Mouse (Mus musculus) lung, postnatal 0 days (tissue): ENCODE results near the gene Iqgap2. TPM values are rescaled to one million over a fixed set of nuclear protein-coding genes. Genes with fewer than 3 reads are reported as not detected.

Source experiments
- ATAC-seq: fragments of 200-750 bp; cut with Nextera tagmentation; 2 replicates; pipeline ENCODE4 v1.8.0; 2017; ENCODE audit warnings: moderate library complexity
- DNase-seq: peaks from one replicate; pipeline ENCODE4 v3.0.0-alpha.2; 2016; ENCODE audit warnings: low spot score
- H3K27ac ChIP-seq: fragments of 300-500 bp; sonication (generic); 2 replicates; pipeline ENCODE4 v1.5.1; 2014; ENCODE audit warnings: antibody characterized with exemption, mild to moderate bottlenecking, low read length, mixed read lengths
- H3K27me3 ChIP-seq: fragments of 300-500 bp; sonication (generic); replicated peaks from 2 replicates; pipeline ENCODE4 v1.6.1; 2014; ENCODE audit warnings: low read length, mixed read lengths; ENCODE audit not compliant: insufficient read depth
- H3K36me3 ChIP-seq: fragments of 300-500 bp; sonication (generic); 2 replicates; pipeline ENCODE4 v1.6.1; 2014; ENCODE audit warnings: low read length, mixed read lengths; ENCODE audit not compliant: insufficient read depth
- H3K4me1 ChIP-seq: fragments of 300-500 bp; sonication (generic); 2 replicates; pipeline ENCODE4 v1.6.1; 2014; ENCODE audit warnings: antibody characterized with exemption, low read depth, low read length, mixed read lengths; ENCODE audit not compliant: insufficient read depth
- H3K4me2 ChIP-seq: fragments of 300-500 bp; sonication (generic); replicated peaks from 2 replicates; pipeline ENCODE4 v1.6.1; 2014; ENCODE audit warnings: low read depth, mild to moderate bottlenecking, low read length, moderate library complexity, mixed read lengths
- H3K4me3 ChIP-seq: fragments of 300-500 bp; sonication (generic); 2 replicates; pipeline ENCODE4 v1.5.1; 2014; ENCODE audit warnings: low read depth, low read length
- H3K9ac ChIP-seq: fragments of 300-500 bp; sonication (generic); replicated peaks from 2 replicates; pipeline ENCODE4 v1.6.1; 2014; ENCODE audit warnings: low read depth, mild to moderate bottlenecking
- H3K9me3 ChIP-seq: fragments of 300-500 bp; sonication (generic); 2 replicates; pipeline ENCODE4 v1.6.1; 2016; ENCODE audit warnings: low read length, mixed read lengths
- CTCF ChIP-seq: IDR thresholded peaks from 2 replicates; pipeline ENCODE4 v1.5.1; 2016; ENCODE audit warnings: antibody characterized with exemption, mild to moderate bottlenecking
- EP300 ChIP-seq: IDR thresholded peaks from 2 replicates; pipeline ENCODE4 v1.6.1; 2016; ENCODE audit warnings: antibody characterized with exemption, mild to moderate bottlenecking, control low read depth
- whole genome bisulfite sequencing: fragments of 180-500 bp; shearing (Covaris S2); extraction: QIAGEN DNeasy Blood & Tissue Kit; methylation state at CpG from one replicate; pipeline ENCODE4 v1.1.7; 2014; 5-methylcytosine and 5-hydroxymethylcytosine counted together
- polyA plus RNA-seq: library from polyadenylated mRNA; unstranded; fragments of >200 nt; fragmentation: Nextera tagmentation; extraction: Ambion mirVana; gene quantifications from 2 replicates; pipeline ENCODE4 v1.2.1, GENCODE M21; 2015

Iqgap2 gene
- polyA plus RNA-seq, 1 experiment from 2014 or later: 2.7 TPM

- no peak for TF ChIP-seq EP300
- H3K9me3 ChIP-seq: no peaks in the 10 kb centered on the region
- H3K4me3 ChIP-seq: no peak overlapping the region
- H3K9ac ChIP-seq: no peak overlapping the region
- no peak overlapping the region for H3K27ac ChIP-seq
- H3K27me3 ChIP-seq: no peaks in the 10 kb centered on the region
- no peak overlapping the region for H3K4me2 ChIP-seq
- no peaks in the 10 kb centered on the region for H3K36me3 ChIP-seq
- no peak for DNase-seq
- no peaks in the 10 kb centered on the region for H3K4me1 ChIP-seq
- WGBS: 70% methylated on average over 6 of the region's 6 CpGs
- no peak for ATAC-seq
Measured at GRCm38 (mm10) chr13:95790883-95791282, 100.8 kb downstream of the Iqgap2 start.

GRCm38 (mm10) chr13:95788631-95789376 lies 102.9 kb downstream of the Iqgap2 start:
- H3K4me3 ChIP-seq: no peak overlapping the region
- H3K27ac ChIP-seq: no peak overlapping the region
- WGBS: 36% methylated on average over 10 of the region's 10 CpGs
- TF ChIP-seq EP300 (peak; percentile 46; the same call in 1 of the 2 replicates), CTCF (no peak)
- peak; percentile 42 for DNase-seq
- H3K9me3 ChIP-seq: no peaks in the 10 kb centered on the region
- H3K27me3 ChIP-seq: no peaks in the 10 kb centered on the region
- H3K36me3 ChIP-seq: no peaks in the 10 kb centered on the region
- no peak overlapping the region for H3K9ac ChIP-seq
- no peak overlapping the region for H3K4me2 ChIP-seq
- H3K4me1 ChIP-seq: no peaks in the 10 kb centered on the region
- ATAC-seq: peak; percentile 41; the same call in 1 of the 2 replicates

- Histone ChIP-seq H3K4me3 (no peak overlapping the region), H3K9ac (no peak overlapping the region), H3K27ac (no peak overlapping the region), H3K4me1 (no peaks in the 10 kb centered on the region), H3K4me2 (no peak overlapping the region), H3K9me3 (no peaks in the 10 kb centered on the region), H3K36me3 (no peaks in the 10 kb centered on the region), H3K27me3 (no peaks in the 10 kb centered on the region)
- 49% methylated on average over 2 of the region's 2 CpGs for WGBS
- TF ChIP-seq CTCF (no peak), EP300 (no peak)
- DNase-seq (no peak), ATAC-seq (no peak)
Measured at GRCm38 (mm10) chr13:95782969-95783332, 108.8 kb downstream of the Iqgap2 start.

- WGBS: 53% methylated on average over 15 of the region's 15 CpGs
- ATAC-seq (0 out of 2 replicates have a peak, but pooled peaks have one; percentile 12), DNase-seq (no peak)
- H3K9me3 ChIP-seq: no peaks in the 10 kb centered on the region
- no peaks in the 10 kb centered on the region for H3K27me3 ChIP-seq
- no peak overlapping the region for H3K4me3 ChIP-seq
- H3K36me3 ChIP-seq: no peaks in the 10 kb centered on the region
- no peak overlapping the region for H3K9ac ChIP-seq
- no peak overlapping the region for H3K4me2 ChIP-seq
- TF ChIP-seq CTCF: no peak
- no peak for TF ChIP-seq EP300
- no peak overlapping the region for H3K27ac ChIP-seq
- H3K4me1 ChIP-seq: no peaks in the 10 kb centered on the region
Measured at GRCm38 (mm10) chr13:95782311-95782968, 109.3 kb downstream of the Iqgap2 start.

GRCm38 (mm10) chr13:95780038-95780437 lies 111.7 kb downstream of the Iqgap2 start:
- Histone ChIP-seq H3K9me3 (no peaks in the 10 kb centered on the region), H3K4me3 (no peak overlapping the region), H3K4me1 (no peaks in the 10 kb centered on the region), H3K27me3 (no peaks in the 10 kb centered on the region), H3K9ac (no peak overlapping the region), H3K36me3 (no peaks in the 10 kb centered on the region), H3K27ac (no peak overlapping the region), H3K4me2 (no peak overlapping the region)
- ATAC-seq (no peak), DNase-seq (no peak)
- TF ChIP-seq EP300 (no peak), CTCF (no peak)
- WGBS: 72% methylated on average over 7 of the region's 7 CpGs

- Histone ChIP-seq H3K4me2 (no peak overlapping the region), H3K4me3 (no peak overlapping the region), H3K4me1 (no peaks in the 10 kb centered on the region), H3K27ac (no peak overlapping the region), H3K9me3 (no peaks in the 10 kb centered on the region), H3K27me3 (no peaks in the 10 kb centered on the region), H3K36me3 (no peaks in the 10 kb centered on the region), H3K9ac (no peak overlapping the region)
- 71% methylated on average over 8 of the region's 8 CpGs for WGBS
- DNase-seq (no peak), ATAC-seq (no peak)
- TF ChIP-seq CTCF (no peak), EP300 (no peak)
Measured at GRCm38 (mm10) chr13:95779261-95779660, 112.5 kb downstream of the Iqgap2 start.
